Mouse (Mus musculus): ENCODE data around the gene Mnx1.
"Not testable (repeated sequence)": the region's sequence is repeated elsewhere in the genome, so short reads cannot be mapped to it uniquely, and the experiment has no call there.

Mnx1 gene

DNA sequence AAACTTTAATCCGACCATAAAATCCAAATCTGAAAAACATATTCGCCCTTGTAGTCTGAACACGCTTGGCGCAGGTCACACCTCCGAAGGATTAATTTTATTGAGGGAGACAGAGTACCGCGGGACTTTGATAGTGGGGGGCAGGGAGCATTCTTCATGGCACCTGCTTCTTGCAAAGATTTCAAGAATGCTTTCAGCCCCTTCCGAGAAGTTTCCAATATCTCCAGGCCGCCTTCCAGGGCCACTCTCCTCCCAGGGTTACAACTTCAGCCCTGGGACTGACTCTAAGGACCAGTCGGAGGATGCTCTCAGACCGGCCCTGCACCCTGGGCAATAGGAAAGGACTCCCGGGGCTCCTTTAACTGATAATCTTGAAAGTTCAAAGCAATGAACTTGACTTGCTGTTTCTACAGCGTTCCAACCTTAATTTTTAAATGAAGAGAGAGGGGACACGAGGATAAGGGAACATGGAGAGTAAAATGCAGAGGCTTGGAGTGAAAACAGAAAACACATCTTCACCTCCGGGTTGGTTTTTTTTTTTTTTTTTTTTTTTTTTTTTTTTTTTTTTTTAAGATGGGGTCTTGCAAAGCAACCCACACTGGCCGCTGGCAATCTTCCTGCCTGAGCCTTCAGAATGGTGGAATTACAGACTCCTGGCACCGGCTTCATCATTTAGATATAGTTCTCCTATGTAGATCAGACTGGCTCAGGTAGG lies 9.8 kb downstream of the Mnx1 start:
- no peak for DNase-seq (ENCODE audit: low spot score in 2 of 2)

DNA sequence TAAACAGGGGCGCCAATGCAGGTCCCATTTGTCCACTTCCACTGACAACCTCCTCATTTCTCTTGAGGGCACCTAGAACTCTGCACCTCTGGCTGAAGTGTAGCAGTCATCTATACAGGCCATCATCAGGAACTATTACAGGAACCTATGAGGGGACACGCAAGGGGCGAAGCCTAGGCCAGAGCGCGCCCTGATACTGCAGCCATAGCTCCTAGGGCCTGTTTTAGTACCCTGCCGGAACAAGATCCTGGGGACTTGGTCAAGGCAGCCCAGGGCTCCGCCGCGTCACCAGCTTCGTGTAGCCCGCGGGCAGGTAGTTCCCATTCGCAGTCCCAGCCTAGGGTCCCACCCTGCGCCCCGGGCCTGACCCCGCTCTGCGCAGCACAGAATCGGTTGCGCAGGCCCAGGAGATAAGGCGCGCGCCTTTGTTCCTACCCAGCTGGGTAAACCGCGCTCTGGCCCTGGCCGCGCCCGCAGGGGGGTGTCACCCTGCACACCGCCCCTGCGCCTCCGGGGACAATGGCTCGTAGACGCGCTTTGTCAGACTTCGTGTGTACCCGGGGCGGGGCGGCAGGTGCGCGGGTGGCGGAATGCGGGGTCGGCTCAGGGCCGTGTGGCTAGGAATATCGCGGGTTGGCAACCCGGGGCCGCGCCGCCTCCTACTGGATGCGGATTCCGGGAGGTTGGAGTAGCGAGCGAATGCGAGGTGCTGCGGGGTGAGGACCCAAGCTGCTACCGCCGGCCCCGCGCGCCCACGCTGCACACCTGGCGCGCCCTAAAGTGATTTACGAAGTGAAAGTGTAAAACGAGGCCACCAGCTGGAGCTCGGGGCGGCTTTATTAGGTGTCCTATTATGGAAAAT lies 10.6 kb downstream of the Mnx1 start:
- peak; percentile 4 to 22 for DNase-seq (ENCODE audit: low spot score in 2 of 2)

GRCm38 (mm10) chr5:29462943-29463686 lies 15.2 kb downstream of the Mnx1 start:
- DNase-seq (ENCODE audit: low spot score in 2 of 2), result no peak

GRCm38 (mm10) chr5:29456895-29457656 lies 21.2 kb downstream of the Mnx1 start:
- no peak for DNase-seq (ENCODE audit: low spot score in 2 of 2)

GRCm38 (mm10) chr5:29452352-29452751 lies 25.9 kb downstream of the Mnx1 start:
- DNase-seq (ENCODE audit: low spot score in 2 of 2), result no peak

DNA sequence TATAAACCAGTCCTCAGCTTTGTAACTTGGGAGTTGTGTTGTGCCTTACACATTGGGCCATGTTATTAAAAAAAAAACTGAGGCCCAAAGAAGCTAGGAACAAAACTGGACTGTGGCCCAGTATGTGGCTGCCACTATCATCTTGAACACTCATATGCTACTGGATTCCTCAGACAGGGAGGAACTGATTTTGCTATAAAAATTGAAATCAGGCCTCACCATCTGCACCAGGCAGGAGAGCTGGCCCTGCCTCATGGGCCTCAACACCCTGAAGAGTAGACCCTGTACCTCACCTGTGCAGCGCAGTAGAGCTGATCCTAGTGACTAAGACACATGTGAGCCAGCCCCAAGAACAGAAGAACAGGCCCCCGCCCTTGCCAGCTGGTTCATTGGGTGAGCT lies 33.0 kb downstream of the Mnx1 start:
- no peak for DNase-seq (ENCODE audit: low spot score in 2 of 2)

DNA sequence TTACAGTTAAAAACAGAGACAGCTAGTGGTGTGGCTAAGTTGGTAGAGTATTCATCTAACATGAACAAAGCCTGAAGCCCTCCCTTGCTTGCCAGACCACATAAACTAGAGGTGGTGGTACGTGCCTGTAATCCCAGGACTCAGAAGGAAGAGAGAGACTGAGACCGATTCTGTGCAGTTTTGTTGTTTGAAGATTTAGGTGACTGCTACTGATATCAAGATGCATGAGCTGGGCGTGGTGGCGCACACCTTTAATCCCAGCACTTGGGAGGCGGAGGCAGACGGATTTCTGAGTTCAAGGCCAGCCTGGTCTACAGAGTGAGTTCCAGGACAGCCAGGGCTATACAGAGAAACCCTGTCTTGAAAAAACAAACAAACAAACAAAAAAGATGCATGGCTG lies 41.5 kb downstream of the Mnx1 start:
- DNase-seq (ENCODE audit: low spot score in 2 of 2), result not testable (repeated sequence)

GRCm38 (mm10) chr5:29435491-29435890 lies 42.8 kb downstream of the Mnx1 start:
- DNase-seq (ENCODE audit: low spot score in 2 of 2), result no peak

GRCm38 (mm10) chr5:29434872-29435358 lies 43.4 kb downstream of the Mnx1 start:
- peak in 1 of 2 experiments; percentile 26 for DNase-seq (ENCODE audit: low spot score in 2 of 2)

- peak; percentile 85 to 90 for DNase-seq (ENCODE audit: low spot score in 2 of 2)
These were observed 43.9 kb downstream of the Mnx1 start, which contains the start of gene Nom1 for GRCm38 (mm10) chr5:29434228-29434871. Nom1 (plus strand) TSS chr5:29434664.

DNA sequence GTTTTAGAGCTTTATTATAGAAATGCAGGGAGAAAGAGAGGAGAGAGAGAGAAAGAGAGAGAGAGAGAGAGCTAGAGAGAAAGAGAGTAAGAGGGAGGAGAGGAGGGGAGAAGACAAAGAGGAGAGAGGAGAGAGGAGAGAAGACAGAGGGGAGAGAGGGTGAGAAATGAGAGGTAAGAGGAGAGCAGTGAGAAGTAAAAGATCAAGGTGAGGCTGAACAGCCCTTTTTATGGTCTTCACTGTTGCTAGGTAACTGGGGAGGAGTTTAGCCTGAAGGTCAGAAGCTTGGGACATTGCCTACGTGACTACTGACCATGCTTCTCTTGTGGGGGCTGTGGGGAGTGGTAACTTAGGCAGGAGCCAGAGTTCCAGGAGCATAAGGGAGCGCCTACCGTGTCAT lies 54.9 kb downstream of the Mnx1 start:
- DNase-seq (ENCODE audit: low spot score in 2 of 2), result not testable (repeated sequence)
